Mouse (Mus musculus) thymus, adult 18-20 months (tissue): Measurements from ENCODE around the gene AC124502.3.
A peak's percentile ranks its signal among the peaks of the same experiment; 100 is the strongest.
"Not testable (repeated sequence)": the region's sequence is repeated elsewhere in the genome, so short reads cannot be mapped to it uniquely, and the experiment has no call there.

Source experiments
- DNase-seq, 2 experiments: peaks; one replicate each; pipeline ENCODE4 v3.0.0; 2022; ENCODE audit warnings: mixed read lengths in 2 of 2

AC124502.3 gene

GRCm38 (mm10) chr19:5085145-5085863, 46.6 kb downstream of the AC124502.3 start, which contains the start of gene Tmem151a:
TSS of gene Tmem151a (minus strand) at chr19:5085531.
- no peak for DNase-seq

- DNase-seq, result not testable (repeated sequence)
Measured at GRCm38 (mm10) chr19:5086533-5086932, 47.8 kb downstream of the AC124502.3 start.

GRCm38 (mm10) chr19:5087884-5088728, 49.4 kb downstream of the AC124502.3 start, which contains the start of gene Yif1a:
TSS of gene Yif1a (plus strand) at chr19:5088538.
- peak; percentile 82 to 95 for DNase-seq

GRCm38 (mm10) chr19:5089324-5089723, 50.6 kb downstream of the AC124502.3 start:
- DNase-seq, result no peak

GRCm38 (mm10) chr19:5092083-5092482, 53.4 kb downstream of the AC124502.3 start:
- DNase-seq, result no peak

GRCm38 (mm10) chr19:5093481-5094242, 55.0 kb downstream of the AC124502.3 start:
- no peak for DNase-seq

- DNase-seq, result peak; percentile 68 to 74
Measured at GRCm38 (mm10) chr19:5094243-5094632, 55.5 kb downstream of the AC124502.3 start.

- DNase-seq, result no peak
Measured at GRCm38 (mm10) chr19:5094746-5095417, 56.2 kb downstream of the AC124502.3 start.

GRCm38 (mm10) chr19:5095887-5096474, 57.3 kb downstream of the AC124502.3 start:
- no peak for DNase-seq

GRCm38 (mm10) chr19:5097521-5098362, 59.1 kb downstream of the AC124502.3 start:
- DNase-seq, result no peak

- DNase-seq, result no peak
Measured at GRCm38 (mm10) chr19:5098363-5099143, 59.9 kb downstream of the AC124502.3 start, which contains the start of gene Cnih2. TSS of gene Cnih2 (minus strand) at chr19:5098521.
